Mouse (Mus musculus) megakaryocyte, embryonic 14.5 days (primary cell): ENCODE results near the gene Leo1.

ENCODE experiments used
- FLI1 ChIP-seq: IDR thresholded peaks from 2 replicates; pipeline ENCODE4 v1.6.1; 2012; ENCODE audit warnings: low read length, inconsistent platforms, mixed read lengths
- GATA1 ChIP-seq: IDR thresholded peaks from 3 replicates; pipeline ENCODE4 v1.6.1; 2012; ENCODE audit warnings: mixed read lengths, low read length, inconsistent platforms, borderline replicate concordance

GRCm38 (mm10) chr9:75395971-75396370, 45.4 kb upstream of the Leo1 start:
- TF ChIP-seq GATA1 (no peak), FLI1 (no peak)
